Mouse (Mus musculus): Measurements from ENCODE around the gene Zfp64. TPM values are rescaled to one million over a fixed set of nuclear protein-coding genes. Genes with fewer than 3 reads are reported as not detected.

The Zfp64 gene
- polyA plus RNA-seq, 1 experiment from 2014 or later: 18.8 TPM

- Histone ChIP-seq H3K4me1 (no peaks in the 10 kb centered on the region), H3K27ac (no peak overlapping the region), H3K4me2 (no peak overlapping the region), H3K9ac (no peak overlapping the region), H3K9me3 (replicated peaks) (no peaks in the 10 kb centered on the region), H3K4me3 (no peak overlapping the region), H3K27me3 (replicated peaks) (no peaks in the 10 kb centered on the region), H3K36me3 (peaks cover 84% of the 10 kb centered on the region)
- WGBS (ENCODE audit: insufficient replicate concordance): 89% methylated on average over 8 of the region's 8 CpGs
- no peak for ATAC-seq
Observed at GRCm38 (mm10) chr2:168939941-168940340, 15.4 kb downstream of the Zfp64 start.

GRCm38 (mm10) chr2:168939261-168939933 is 16.0 kb downstream of the Zfp64 start:
- H3K27me3 ChIP-seq (replicated peaks): no peaks in the 10 kb centered on the region
- peaks cover 84% of the 10 kb centered on the region for H3K36me3 ChIP-seq
- no peaks in the 10 kb centered on the region for H3K9me3 ChIP-seq (replicated peaks)
- H3K4me3 ChIP-seq: no peak overlapping the region
- no peak overlapping the region for H3K27ac ChIP-seq
- no peak for ATAC-seq
- H3K9ac ChIP-seq: no peak overlapping the region
- WGBS (ENCODE audit: insufficient replicate concordance): 83% methylated on average over 10 of the region's 10 CpGs
- H3K4me2 ChIP-seq: no peak overlapping the region
- H3K4me1 ChIP-seq: no peaks in the 10 kb centered on the region

- 79% methylated on average over 6 of the region's 6 CpGs for WGBS (ENCODE audit: insufficient replicate concordance)
- H3K27me3 ChIP-seq (replicated peaks): no peaks in the 10 kb centered on the region
- no peak for ATAC-seq
- H3K4me1 ChIP-seq: no peaks in the 10 kb centered on the region
- H3K4me2 ChIP-seq: no peak overlapping the region
- H3K27ac ChIP-seq: no peak overlapping the region
- no peaks in the 10 kb centered on the region for H3K9me3 ChIP-seq (replicated peaks)
- H3K36me3 ChIP-seq: peaks cover 87% of the 10 kb centered on the region
- no peak overlapping the region for H3K4me3 ChIP-seq
- H3K9ac ChIP-seq: no peak overlapping the region
Observed at GRCm38 (mm10) chr2:168936896-168937295, 18.5 kb downstream of the Zfp64 start.

GRCm38 (mm10) chr2:168935165-168935564 is 20.2 kb downstream of the Zfp64 start:
- 90% methylated on average over 35 of the region's 35 CpGs for WGBS (ENCODE audit: insufficient replicate concordance)
- no peaks in the 10 kb centered on the region for H3K4me1 ChIP-seq
- H3K27ac ChIP-seq: no peak overlapping the region
- H3K4me3 ChIP-seq: no peak overlapping the region
- H3K9ac ChIP-seq: no peak overlapping the region
- H3K36me3 ChIP-seq: peaks cover 92% of the 10 kb centered on the region
- no peak for ATAC-seq
- H3K9me3 ChIP-seq (replicated peaks): no peaks in the 10 kb centered on the region
- no peaks in the 10 kb centered on the region for H3K27me3 ChIP-seq (replicated peaks)
- no peak overlapping the region for H3K4me2 ChIP-seq

- no peak overlapping the region for H3K4me3 ChIP-seq
- H3K27me3 ChIP-seq (replicated peaks): no peaks in the 10 kb centered on the region
- H3K36me3 ChIP-seq: peaks cover 87% of the 10 kb centered on the region
- H3K27ac ChIP-seq: no peak overlapping the region
- WGBS (ENCODE audit: insufficient replicate concordance): 90% methylated on average over 14 of the region's 14 CpGs
- no peak for ATAC-seq
- H3K4me1 ChIP-seq: no peaks in the 10 kb centered on the region
- no peak overlapping the region for H3K4me2 ChIP-seq
- H3K9ac ChIP-seq: no peak overlapping the region
- H3K9me3 ChIP-seq (replicated peaks): no peaks in the 10 kb centered on the region
Observed at GRCm38 (mm10) chr2:168931686-168932085, 23.7 kb downstream of the Zfp64 start.

- H3K9ac ChIP-seq: no peak overlapping the region
- no peaks in the 10 kb centered on the region for H3K27me3 ChIP-seq (replicated peaks)
- no peak overlapping the region for H3K4me2 ChIP-seq
- WGBS (ENCODE audit: insufficient replicate concordance): 25% methylated on average over 10 of the region's 10 CpGs
- ATAC-seq: no peak
- peaks cover 85% of the 10 kb centered on the region for H3K36me3 ChIP-seq
- H3K9me3 ChIP-seq (replicated peaks): no peaks in the 10 kb centered on the region
- H3K4me1 ChIP-seq: no peaks in the 10 kb centered on the region
- no peak overlapping the region for H3K4me3 ChIP-seq
- H3K27ac ChIP-seq: no peak overlapping the region
Observed at GRCm38 (mm10) chr2:168929691-168930090, 25.7 kb downstream of the Zfp64 start.

GRCm38 (mm10) chr2:168927401-168927800 is 28.0 kb downstream of the Zfp64 start:
- no peak overlapping the region for H3K4me3 ChIP-seq
- no peak overlapping the region for H3K4me2 ChIP-seq
- H3K27me3 ChIP-seq (replicated peaks): no peaks in the 10 kb centered on the region
- H3K27ac ChIP-seq: no peak overlapping the region
- no peak for ATAC-seq
- no peaks in the 10 kb centered on the region for H3K4me1 ChIP-seq
- H3K36me3 ChIP-seq: peaks cover 68% of the 10 kb centered on the region
- H3K9ac ChIP-seq: no peak overlapping the region
- 85% methylated on average over 7 of the region's 7 CpGs for WGBS (ENCODE audit: insufficient replicate concordance)
- no peaks in the 10 kb centered on the region for H3K9me3 ChIP-seq (replicated peaks)

- no peaks in the 10 kb centered on the region for H3K27me3 ChIP-seq (replicated peaks)
- H3K9me3 ChIP-seq (replicated peaks): no peaks in the 10 kb centered on the region
- peaks cover 58% of the 10 kb centered on the region for H3K36me3 ChIP-seq
- no peak for ATAC-seq
- H3K4me1 ChIP-seq: no peaks in the 10 kb centered on the region
- WGBS (ENCODE audit: insufficient replicate concordance): 89% methylated on average over 37 of the region's 37 CpGs
- H3K4me3 ChIP-seq: no peak overlapping the region
- no peak overlapping the region for H3K27ac ChIP-seq
- H3K9ac ChIP-seq: no peak overlapping the region
- no peak overlapping the region for H3K4me2 ChIP-seq
Observed at GRCm38 (mm10) chr2:168926257-168926810, 29.1 kb downstream of the Zfp64 start.

GRCm38 (mm10) chr2:168923706-168924105 is 31.7 kb downstream of the Zfp64 start:
- Histone ChIP-seq H3K4me3 (no peak overlapping the region), H3K4me2 (no peak overlapping the region), H3K36me3 (peaks cover 41% of the 10 kb centered on the region), H3K9ac (no peak overlapping the region), H3K27me3 (replicated peaks) (0 out of 2 replicates have a peak, but pooled peaks cover 8% of the 10 kb centered on the region), H3K27ac (no peak overlapping the region), H3K4me1 (no peaks in the 10 kb centered on the region), H3K9me3 (replicated peaks) (no peaks in the 10 kb centered on the region)
- WGBS (ENCODE audit: insufficient replicate concordance): 23% methylated on average over 9 of the region's 9 CpGs
- ATAC-seq: no peak

GRCm38 (mm10) chr2:168922466-168922865 is 32.9 kb downstream of the Zfp64 start:
- Histone ChIP-seq H3K4me2 (no peak overlapping the region), H3K36me3 (peaks cover 31% of the 10 kb centered on the region), H3K9me3 (replicated peaks) (no peaks in the 10 kb centered on the region), H3K27ac (no peak overlapping the region), H3K4me3 (no peak overlapping the region), H3K4me1 (no peaks in the 10 kb centered on the region), H3K9ac (no peak overlapping the region), H3K27me3 (replicated peaks) (0 out of 2 replicates have a peak, but pooled peaks cover 8% of the 10 kb centered on the region)
- ATAC-seq: no peak
- WGBS (ENCODE audit: insufficient replicate concordance): 78% methylated on average over 5 of the region's 5 CpGs

- 0 out of 2 replicates have a peak, but pooled peaks cover 8% of the 10 kb centered on the region for H3K27me3 ChIP-seq (replicated peaks)
- WGBS (ENCODE audit: insufficient replicate concordance): 49% methylated on average over 15 of the region's 15 CpGs
- H3K4me2 ChIP-seq: no peak overlapping the region
- H3K9me3 ChIP-seq (replicated peaks): no peaks in the 10 kb centered on the region
- ATAC-seq: no peak
- no peak overlapping the region for H3K9ac ChIP-seq
- peaks cover 6% of the 10 kb centered on the region for H3K36me3 ChIP-seq
- no peak overlapping the region for H3K27ac ChIP-seq
- no peak overlapping the region for H3K4me3 ChIP-seq
- no peaks in the 10 kb centered on the region for H3K4me1 ChIP-seq
Observed at GRCm38 (mm10) chr2:168920007-168920406, 35.4 kb downstream of the Zfp64 start.

GRCm38 (mm10) chr2:168912901-168913721 is 42.3 kb downstream of the Zfp64 start:
- WGBS (ENCODE audit: insufficient replicate concordance): 3% methylated on average over 31 of the region's 31 CpGs
- H3K36me3 ChIP-seq: no peaks in the 10 kb centered on the region
- H3K9me3 ChIP-seq (replicated peaks): no peaks in the 10 kb centered on the region
- peaks cover 17% of the 10 kb centered on the region; the same call in 1 of the 2 replicates for H3K4me1 ChIP-seq
- ATAC-seq: peak; percentile 39; the same call in 1 of the 2 replicates
- no peak overlapping the region for H3K9ac ChIP-seq
- H3K4me3 ChIP-seq: peak overlapping the region; percentile 45
- H3K27ac ChIP-seq: no peak overlapping the region
- peak overlapping the region; percentile 70 for H3K4me2 ChIP-seq
- peaks cover 57% of the 10 kb centered on the region for H3K27me3 ChIP-seq (replicated peaks)

All from liver, embryonic 12.5 days (tissue).